Mouse (Mus musculus): Measurements from ENCODE around the gene Lcn6.
"Not testable (repeated sequence)": the region's sequence is repeated elsewhere in the genome, so short reads cannot be mapped to it uniquely, and the experiment has no call there.

Gene Lcn6

DNA sequence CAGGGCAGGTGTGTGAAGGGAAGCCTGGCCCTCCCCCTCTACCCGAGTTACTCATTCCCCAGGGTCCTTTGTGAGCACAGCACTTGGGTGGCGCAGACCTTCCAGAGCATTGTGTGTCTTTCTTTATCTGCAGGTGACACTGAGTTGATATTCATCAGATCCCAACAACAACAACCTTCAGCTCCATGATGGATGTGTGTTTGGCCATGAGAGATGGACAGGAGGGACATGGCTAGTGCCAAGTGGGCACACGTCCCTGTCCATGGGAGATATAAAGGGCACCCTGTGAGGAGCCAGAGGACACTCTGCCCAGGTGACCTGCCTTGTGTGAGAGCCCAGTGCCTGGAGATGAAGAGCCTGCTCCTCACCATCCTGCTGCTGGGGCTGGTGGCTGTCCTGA, 23.2 kb downstream of the Lcn6 start, which contains the start of gene Obp2a:
Obp2a (plus strand) TSS at position 301 of the 400 bp plus-strand sequence.
- ATAC-seq (ENCODE audit: insufficient number of reproducible peaks, low FRiP score, low TSS enrichment), result not testable (repeated sequence)

DNA sequence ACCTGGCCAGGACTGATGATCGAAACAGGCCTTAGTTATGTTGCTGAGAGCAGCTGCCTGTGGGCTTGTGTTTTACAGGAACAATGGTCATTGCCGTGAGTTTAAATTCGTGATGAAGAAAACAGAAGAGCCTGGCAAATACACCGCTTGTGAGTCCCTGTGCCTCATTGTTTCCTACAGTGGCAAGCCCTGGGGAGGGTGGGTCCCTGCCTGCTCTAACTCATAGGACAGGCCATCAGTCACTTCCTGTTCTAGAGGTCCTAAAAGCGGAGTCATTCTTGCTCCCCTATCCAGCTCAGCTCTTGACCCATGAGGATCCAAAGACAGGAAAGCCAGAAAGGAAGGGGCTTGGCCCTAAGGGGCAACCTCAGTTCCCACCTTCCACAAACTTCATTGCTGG, 24.4 kb downstream of the Lcn6 start:
- no peak for ATAC-seq (ENCODE audit: insufficient number of reproducible peaks, low FRiP score, low TSS enrichment)

DNA sequence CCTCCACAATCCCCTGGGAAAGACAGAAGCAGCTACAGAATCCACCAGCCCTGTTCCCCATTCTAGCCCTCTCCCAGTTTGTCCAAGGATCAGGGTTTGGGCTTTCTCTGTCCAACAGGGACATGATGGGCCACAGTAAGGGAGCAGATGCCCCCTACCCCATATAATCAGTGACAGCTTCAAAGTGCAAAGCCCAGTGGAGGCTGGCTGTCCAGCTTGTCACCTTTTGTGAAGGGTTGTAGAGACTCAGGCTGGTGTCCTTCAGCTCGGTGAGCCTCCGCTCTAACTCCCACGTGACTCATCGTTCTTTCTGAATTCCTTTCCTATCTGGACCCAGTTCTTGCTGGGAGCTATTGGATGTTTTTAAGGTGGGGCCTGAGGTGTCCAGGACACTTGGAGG, 27.1 kb downstream of the Lcn6 start:
- no peak for ATAC-seq (ENCODE audit: insufficient number of reproducible peaks, low FRiP score, low TSS enrichment)

DNA sequence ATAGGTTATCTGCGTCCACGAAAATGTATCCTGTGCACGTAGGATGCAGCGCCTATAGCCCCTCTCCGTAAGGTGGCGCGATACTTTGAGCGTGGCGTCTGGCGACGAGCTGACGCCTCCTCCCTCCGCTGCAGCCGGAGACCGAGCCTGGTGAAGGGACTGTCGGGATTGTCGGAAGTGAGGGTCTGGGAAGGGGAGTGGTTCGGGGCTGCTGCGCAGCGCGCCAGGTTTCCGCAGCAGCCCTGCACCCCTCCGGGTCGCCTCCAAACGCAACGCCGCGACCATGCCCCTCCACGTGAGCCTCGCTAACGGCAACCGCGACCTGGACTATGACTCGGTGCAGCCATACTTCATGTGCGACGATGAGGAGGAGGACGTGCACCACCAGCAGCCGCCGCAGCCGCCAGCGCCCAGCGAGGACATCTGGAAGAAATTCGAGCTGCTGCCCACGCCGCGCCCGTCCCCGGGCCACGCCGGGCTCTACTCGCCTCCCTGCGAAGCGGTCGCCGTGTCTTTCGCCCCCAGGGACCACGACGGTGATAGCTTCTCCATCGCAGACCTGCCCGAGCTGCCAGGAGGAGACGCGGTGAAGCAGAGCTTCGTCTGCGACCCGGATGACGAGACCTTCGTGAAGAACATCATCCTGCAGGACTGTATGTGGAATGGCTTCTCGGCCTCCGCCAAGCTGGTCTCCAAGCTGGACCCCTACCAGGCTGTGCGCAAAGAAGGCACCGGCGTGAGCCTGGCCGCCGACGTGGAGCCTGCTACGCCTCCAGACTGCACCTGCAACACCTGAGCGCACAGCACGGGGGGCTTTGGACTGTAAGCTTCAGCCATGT, 30.3 kb downstream of the Lcn6 start, which contains the start of gene Bmyc:
Bmyc (plus strand) TSS at position 97 of the 839 bp plus-strand sequence.
- ATAC-seq (ENCODE audit: insufficient number of reproducible peaks, low FRiP score, low TSS enrichment), result peak; percentile 91

DNA sequence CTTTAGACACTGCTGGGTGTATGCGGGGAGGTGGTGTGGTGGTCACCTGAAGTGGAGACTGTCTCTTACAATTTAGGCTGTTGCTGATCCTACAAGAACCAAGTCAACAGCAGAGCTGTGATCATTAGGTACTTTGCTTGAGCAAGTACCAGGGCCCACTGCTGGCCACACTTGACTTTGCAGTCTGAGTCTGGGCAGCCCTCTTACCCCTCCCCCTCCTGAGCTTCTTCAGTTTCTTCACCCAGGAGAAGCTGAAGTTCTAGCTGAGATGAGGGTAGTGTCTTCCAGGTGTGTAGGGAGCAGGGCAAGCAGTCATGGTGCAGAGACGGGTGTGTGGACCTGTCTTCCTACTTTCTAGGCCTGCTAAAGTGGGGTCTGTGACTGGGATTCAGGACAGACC, 31.5 kb downstream of the Lcn6 start:
- no peak for ATAC-seq (ENCODE audit: insufficient number of reproducible peaks, low FRiP score, low TSS enrichment)

DNA sequence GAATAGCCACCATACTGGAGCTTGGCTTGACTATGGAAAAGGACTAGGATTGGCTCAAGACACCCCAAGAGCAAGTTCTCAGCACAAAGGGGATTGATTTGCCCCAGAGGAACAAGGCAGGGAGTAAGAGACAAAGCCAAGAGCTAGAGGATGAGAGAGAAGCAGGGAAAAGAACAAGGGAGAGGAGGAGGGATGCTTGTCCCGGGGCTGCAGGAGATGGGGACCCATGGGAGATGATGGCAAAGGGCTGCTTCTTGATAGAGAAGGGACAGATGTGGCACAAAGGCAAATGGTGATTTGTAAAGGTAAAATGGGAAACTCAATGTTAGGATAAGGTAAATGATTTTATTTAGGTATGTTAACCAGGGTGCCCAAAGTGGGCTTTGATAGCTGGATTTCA, 32.5 kb downstream of the Lcn6 start:
- ATAC-seq (ENCODE audit: insufficient number of reproducible peaks, low FRiP score, low TSS enrichment), result not testable (repeated sequence)

DNA sequence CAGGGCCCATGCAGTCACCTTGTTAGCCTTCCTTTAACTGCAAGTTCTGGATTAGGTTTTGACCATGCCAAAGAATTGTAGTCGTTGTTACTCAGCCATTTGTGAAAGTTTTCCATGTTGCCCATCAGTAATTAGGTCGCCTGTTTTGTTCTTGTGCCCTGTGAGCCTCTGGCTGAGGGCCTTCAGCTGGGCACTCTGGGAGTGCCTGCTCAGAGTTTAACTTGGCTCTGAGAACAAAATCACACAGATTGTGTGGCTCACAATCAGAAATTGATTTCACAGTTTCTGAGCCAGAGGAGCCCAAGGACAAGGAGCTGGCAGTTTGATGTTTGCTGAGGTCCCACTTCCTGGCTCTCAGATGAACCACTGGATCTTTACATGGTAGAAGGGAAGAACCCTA, 33.2 kb downstream of the Lcn6 start:
- ATAC-seq (ENCODE audit: insufficient number of reproducible peaks, low FRiP score, low TSS enrichment), result not testable (repeated sequence)

DNA sequence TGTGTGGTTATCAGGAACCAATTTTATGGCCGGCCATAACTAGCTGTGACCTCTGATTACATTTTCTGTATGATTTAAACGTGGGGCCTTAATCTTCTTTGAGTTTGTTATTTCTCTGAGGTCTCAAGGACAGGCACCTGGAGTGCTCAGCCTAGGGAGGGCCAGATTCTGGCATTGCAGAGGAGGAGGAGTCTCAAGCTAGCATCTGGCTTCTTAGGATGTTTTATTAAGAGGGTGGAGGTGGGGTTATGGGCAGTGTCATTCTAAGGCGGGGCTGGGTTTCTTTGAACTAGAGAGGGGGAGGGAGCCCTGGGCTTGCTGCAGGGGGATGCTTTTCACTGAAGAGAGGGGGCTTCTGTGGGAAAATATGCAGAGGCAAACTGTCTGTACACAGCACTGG, 35.1 kb downstream of the Lcn6 start:
- not testable (repeated sequence) for ATAC-seq (ENCODE audit: insufficient number of reproducible peaks, low FRiP score, low TSS enrichment)

DNA sequence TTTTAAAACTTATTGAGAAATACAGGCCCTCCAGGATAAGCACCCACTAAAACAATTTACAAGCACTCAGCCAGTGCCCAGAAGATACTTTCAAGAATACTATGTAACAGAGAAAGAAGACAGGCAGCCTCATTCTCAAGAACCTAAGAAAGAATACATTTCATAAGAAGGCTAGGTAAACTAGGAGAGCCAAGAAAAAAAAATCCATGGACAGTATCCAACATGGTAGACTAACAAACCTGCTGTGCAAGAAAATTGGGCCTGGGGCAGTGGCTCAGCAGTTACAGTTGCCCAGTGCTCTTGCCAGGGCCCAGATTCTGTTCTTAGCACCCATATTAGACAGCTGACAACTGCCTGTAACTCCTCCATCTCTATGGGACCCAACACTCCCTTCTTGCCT, 40.6 kb downstream of the Lcn6 start:
- ATAC-seq (ENCODE audit: insufficient number of reproducible peaks, low FRiP score, low TSS enrichment), result no peak
